8 mouse cellular contexts compared by ENCODE assay signal in the genomic region with DNA sequence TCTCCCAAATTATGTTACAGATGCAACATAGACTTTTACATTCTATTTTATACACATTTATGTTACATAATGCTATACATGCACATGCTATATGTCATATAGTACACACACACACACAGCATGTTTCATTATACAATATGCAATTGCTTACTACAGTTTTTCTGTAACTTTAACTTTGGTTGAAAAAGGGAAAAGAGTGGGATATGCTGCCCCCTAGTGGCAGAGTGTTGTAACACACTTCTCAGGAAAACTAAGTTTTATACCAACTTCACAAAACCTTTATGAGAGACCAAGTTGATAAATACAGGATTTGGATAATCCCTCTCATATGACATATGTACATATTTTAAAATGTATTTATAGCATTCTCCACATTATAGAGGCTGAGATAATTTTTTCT. TPM values are rescaled to one million over a fixed set of nuclear protein-coding genes. Genes with fewer than 3 reads are reported as not detected.
DNase-seq lines count a peak whose midpoint lies in the region; ATAC-seq and TF ChIP-seq lines count a peak whose summit lies in the region.

No protein-coding gene starts in this region.

- no peaks in the 10 kb centered on the region for H3K9me3 ChIP-seq in midbrain, embryonic 11.5 days (ENCODE audit: control insufficient read depth, low read length)
- no peaks in the 10 kb centered on the region for H3K9me3 ChIP-seq in midbrain, embryonic 10.5 days (replicated peaks)
- no peaks in the 10 kb centered on the region for H3K9me3 ChIP-seq in limb, embryonic 14.5 days (ENCODE audit: control insufficient read depth, low read length)

- peak; percentile 51 for DNase-seq in cerebellum, adult 11 months
- no peak for DNase-seq in cerebellum, adult 11-12 months
- peak; percentile 95 for DNase-seq in midbrain, embryonic 11.5 days (ENCODE audit: low spot score, missing footprints)
- DNase-seq in midbrain, embryonic 10.5 days (ENCODE audit: low spot score): no peak
- DNase-seq in brain, adult 2 months (ENCODE audit: low read depth, low spot score): peak; percentile 73
- DNase-seq in frontal cortex, postnatal 36 days (ENCODE audit: low spot score in 2 of 2): peak; percentile 57 to 80
- DNase-seq in limb, embryonic 14.5 days (ENCODE audit: low spot score): peak; percentile 83
- DNase-seq in spleen, postnatal 10 days (ENCODE audit: low spot score in 2 of 2): peak; percentile 14 to 65

- ATAC-seq in midbrain, embryonic 11.5 days (ENCODE audit: low FRiP score): no peak
- peak; percentile 20; the same call in 1 of the 2 replicates for ATAC-seq in limb, embryonic 14.5 days (ENCODE audit: low FRiP score, low read depth)

- no peaks in the 10 kb centered on the region for H3K36me3 ChIP-seq in midbrain, embryonic 11.5 days (ENCODE audit: control insufficient read depth, insufficient read depth, low read length)
- no peaks in the 10 kb centered on the region for H3K36me3 ChIP-seq in midbrain, embryonic 10.5 days
- H3K36me3 ChIP-seq in limb, embryonic 14.5 days (ENCODE audit: control insufficient read depth, insufficient read depth, low read length): no peaks in the 10 kb centered on the region

- H3K27ac ChIP-seq in midbrain, embryonic 11.5 days (ENCODE audit: low read depth, low read length): no peak overlapping the region
- no peak overlapping the region for H3K27ac ChIP-seq in midbrain, embryonic 10.5 days (replicated peaks)
- no peak overlapping the region for H3K27ac ChIP-seq in limb, embryonic 14.5 days (replicated peaks; ENCODE audit: low read depth, low read length)

- peaks cover 6% of the 10 kb centered on the region; the same call in 1 of the 2 replicates for H3K4me1 ChIP-seq in midbrain, embryonic 11.5 days (ENCODE audit: control insufficient read depth, insufficient read depth, low read length)
- peaks cover 22% of the 10 kb centered on the region for H3K4me1 ChIP-seq in midbrain, embryonic 10.5 days
- no peaks in the 10 kb centered on the region for H3K4me1 ChIP-seq in limb, embryonic 14.5 days (ENCODE audit: control insufficient read depth, insufficient read depth, low read length)

- TF ChIP-seq POLR2A in limb, embryonic 14.5 days (IDR thresholded peaks at IDR 0.05; ENCODE audit: borderline replicate concordance, extremely low read depth, insufficient read depth, insufficient read length): no peak

- no peak overlapping the region for H3K4me2 ChIP-seq in midbrain, embryonic 11.5 days
- no peak overlapping the region for H3K4me2 ChIP-seq in limb, embryonic 14.5 days (replicated peaks; ENCODE audit: low read depth, low read length, severe bottlenecking)

- H3K4me3 ChIP-seq in midbrain, embryonic 11.5 days (ENCODE audit: low read depth, low read length): no peak overlapping the region
- no peak overlapping the region for H3K4me3 ChIP-seq in midbrain, embryonic 10.5 days
- no peak overlapping the region for H3K4me3 ChIP-seq in limb, embryonic 14.5 days (replicated peaks; ENCODE audit: low read length)

- H3K9ac ChIP-seq in midbrain, embryonic 11.5 days (ENCODE audit: low read length): no peak overlapping the region
- no peak overlapping the region for H3K9ac ChIP-seq in limb, embryonic 14.5 days (ENCODE audit: low read depth, low read length, severe bottlenecking)

- no peaks in the 10 kb centered on the region for H3K27me3 ChIP-seq in midbrain, embryonic 11.5 days (ENCODE audit: control insufficient read depth, insufficient read depth, low read length)
- peaks cover 42% of the 10 kb centered on the region for H3K27me3 ChIP-seq in midbrain, embryonic 10.5 days (ENCODE audit: low read depth, poor library complexity, severe bottlenecking)
- no peaks in the 10 kb centered on the region for H3K27me3 ChIP-seq in limb, embryonic 14.5 days (ENCODE audit: control insufficient read depth, insufficient read depth, low read length)

RNA-seq across cellular contexts. Expression of a gene that starts 51.6 kb away (rescaled TPM):
- polyA plus RNA-seq in midbrain, embryonic 11.5 days (2014; fragmentation: Nextera tagmentation; extraction: Ambion mirVana): 6.5 and 7.2 TPM in 2 replicates
- 13.2 and 16.7 TPM in 2 replicates for polyA plus RNA-seq in midbrain, embryonic 10.5 days (2016; fragmentation: Nextera tagmentation; extraction: Ambion mirVana)
- 101 and 137 TPM in 2 replicates for polyA plus RNA-seq in limb, embryonic 14.5 days (2012; rRNA removed)
- 21.5 and 28.7 TPM in 2 replicates for polyA plus RNA-seq in limb, embryonic 14.5 days (2014; fragmentation: Nextera tagmentation; extraction: Ambion mirVana)

Comparison
In these comparisons a context has a peak if more than half of its experiments do, and no peak if none do; other contexts are left out.
1. DNase-seq: peak in cerebellum, adult 11 months (single experiment), midbrain, embryonic 11.5 days (single experiment), brain, adult 2 months (single experiment), frontal cortex, postnatal 36 days (2 of 2), limb, embryonic 14.5 days (single experiment) and spleen, postnatal 10 days (2 of 2); none in cerebellum, adult 11-12 months (single experiment) and midbrain, embryonic 10.5 days (single experiment).